Mouse (Mus musculus): ENCODE data around the gene Vmn1r74.
"Not testable (repeated sequence)": the region's sequence is repeated elsewhere in the genome, so short reads cannot be mapped to it uniquely, and the experiment has no call there.

The Vmn1r74 gene

GRCm38 (mm10) chr7:11833680-11834079 lies at the start of gene Vmn1r74:
Vmn1r74 (plus strand) TSS chr7:11833980.
- no peak for DNase-seq (ENCODE audit: low spot score)

GRCm38 (mm10) chr7:11813751-11814150 lies 20.0 kb upstream of the Vmn1r74 start:
- no peak for DNase-seq (ENCODE audit: low spot score)

GRCm38 (mm10) chr7:11822166-11822565 lies 11.6 kb upstream of the Vmn1r74 start:
- no peak for DNase-seq (ENCODE audit: low spot score)

- DNase-seq (ENCODE audit: low spot score): not testable (repeated sequence)
Observed at GRCm38 (mm10) chr7:11823246-11823645, 10.5 kb upstream of the Vmn1r74 start.

GRCm38 (mm10) chr7:11874330-11874729 lies 40.5 kb downstream of the Vmn1r74 start, which contains the start of gene Vmn1r75:
Vmn1r75 (plus strand) TSS chr7:11874630.
- no peak for DNase-seq (ENCODE audit: low spot score)

Measured in urinary bladder, postnatal 25 days (tissue).